12 mouse cellular contexts compared by ENCODE assay signal in genomic region chr3:93014871-93015270, GRCm38 (mm10). TPM values are rescaled to one million over a fixed set of nuclear protein-coding genes. Genes with fewer than 3 reads are reported as not detected.
DNase-seq lines count a peak whose midpoint lies in the region; ATAC-seq and TF ChIP-seq lines count a peak whose summit lies in the region.
"Had no signal": no experiment of that assay in that cellular context is flagged by ENCODE, and none has a peak within 500 bp of the region (broad histone marks: within the 10 kb centered on the region; RNA-seq: fewer than 3 reads in every experiment).

No protein-coding gene starts in this region.

- peak overlapping the region; percentile 52; the same call in 1 of the 2 replicates for H3K9ac ChIP-seq in heart, embryonic 11.5 days (ENCODE audit: low read depth, low read length)
- H3K9ac ChIP-seq in hindbrain, embryonic 13.5 days: peak overlapping the region; percentile 72

- no peak for ATAC-seq in heart, embryonic 11.5 days (replicated peaks; ENCODE audit: insufficient number of reproducible peaks, low FRiP score, low TSS enrichment)
- ATAC-seq in hindbrain, embryonic 13.5 days (ENCODE audit: low FRiP score): no peak

- no peak for DNase-seq in heart, postnatal 10 days
- DNase-seq in midbrain, embryonic 10.5 days (ENCODE audit: low spot score): no peak
- DNase-seq in cerebellum, adult 8-10 months: no peak
- DNase-seq in frontal cortex, adult 2 months (ENCODE audit: extremely low spot score in 1 of 2, low spot score in 1 of 2): no peak
- DNase-seq in cerebellum, adult 9-11 months: no peak
- DNase-seq: thymus, adult 2 months had no signal

- no peaks in the 10 kb centered on the region for H3K36me3 ChIP-seq in heart, embryonic 11.5 days (ENCODE audit: control insufficient read depth, insufficient read depth, low read length)
- no peaks in the 10 kb centered on the region for H3K36me3 ChIP-seq in hindbrain, embryonic 13.5 days
- H3K36me3 ChIP-seq in midbrain, embryonic 10.5 days: no peaks in the 10 kb centered on the region

- no peaks in the 10 kb centered on the region for H3K9me3 ChIP-seq in heart, embryonic 11.5 days (replicated peaks; ENCODE audit: control insufficient read depth, low read length)
- H3K9me3 ChIP-seq in hindbrain, embryonic 13.5 days: no peaks in the 10 kb centered on the region
- H3K9me3 ChIP-seq in midbrain, embryonic 10.5 days (replicated peaks): no peaks in the 10 kb centered on the region

- intact Hi-C loops in heart, postnatal 10 days (cut with DNase I): no loop called here

- H3K27me3 ChIP-seq in heart, embryonic 11.5 days (ENCODE audit: control insufficient read depth, insufficient read depth, low read length): no peaks in the 10 kb centered on the region; the same call in 1 of the 2 replicates
- H3K27me3 ChIP-seq in hindbrain, embryonic 13.5 days: no peaks in the 10 kb centered on the region
- peaks cover 20% of the 10 kb centered on the region for H3K27me3 ChIP-seq in midbrain, embryonic 10.5 days (ENCODE audit: low read depth, poor library complexity, severe bottlenecking)

- H3K4me2 ChIP-seq in heart, embryonic 11.5 days: peak overlapping the region; percentile 77
- peak overlapping the region; percentile 88 for H3K4me2 ChIP-seq in hindbrain, embryonic 13.5 days

- peak overlapping the region; percentile 50 for H3K4me3 ChIP-seq in heart, embryonic 11.5 days (ENCODE audit: low read depth, low read length)
- H3K4me3 ChIP-seq in cortical plate, adult 2 months (ENCODE audit: insufficient read depth, low read length): peak overlapping the region; percentile 37; the same call in 1 of the 2 replicates
- peak overlapping the region; percentile 53 for H3K4me3 ChIP-seq in hindbrain, embryonic 13.5 days
- peak overlapping the region; percentile 53 for H3K4me3 ChIP-seq in midbrain, embryonic 10.5 days

- TF ChIP-seq POLR2A in cortical plate, adult 2 months (IDR thresholded peaks at IDR 0.05; ENCODE audit: extremely low read depth, insufficient read depth, low read length): no peak

- 40% methylated on average over 5 of the region's 5 CpGs for WGBS in heart, embryonic 11.5 days (ENCODE audit: insufficient replicate concordance)
- WGBS in hindbrain, embryonic 13.5 days: 29% methylated on average over 5 of the region's 5 CpGs
- WGBS in midbrain, embryonic 10.5 days: 30% methylated on average over 5 of the region's 5 CpGs

- no peak overlapping the region for H3K27ac ChIP-seq in heart, embryonic 11.5 days (ENCODE audit: low read depth, low read length)
- no peak overlapping the region for H3K27ac ChIP-seq in cortical plate, adult 2 months (ENCODE audit: insufficient read depth, low read length)
- no peak overlapping the region for H3K27ac ChIP-seq in hindbrain, embryonic 13.5 days
- H3K27ac ChIP-seq in midbrain, embryonic 10.5 days (replicated peaks): peak overlapping the region; percentile 74

- no peak for TF ChIP-seq CTCF in cortical plate, adult 2 months (IDR thresholded peaks at IDR 0.05; ENCODE audit: extremely low read depth, insufficient read depth, low read length)

- no peaks in the 10 kb centered on the region for H3K4me1 ChIP-seq in heart, embryonic 11.5 days (ENCODE audit: control insufficient read depth, insufficient read depth, low read length)
- no peaks in the 10 kb centered on the region for H3K4me1 ChIP-seq in cortical plate, adult 2 months (ENCODE audit: control insufficient read depth, insufficient read depth, low read length)
- peaks cover 6% of the 10 kb centered on the region for H3K4me1 ChIP-seq in hindbrain, embryonic 13.5 days (replicated peaks)
- peaks cover 15% of the 10 kb centered on the region for H3K4me1 ChIP-seq in midbrain, embryonic 10.5 days

RNA-seq across cellular contexts. Expression of gene Crct1, which starts 0.6 kb away (rescaled TPM):
- 0.26 and 0.55 TPM in 2 replicates for polyA plus RNA-seq in heart, embryonic 11.5 days (2014; fragmentation: Nextera tagmentation; extraction: Ambion mirVana)
- not detected for total RNA-seq in heart, postnatal 10 days (2021)
- 0.21 and 0.27 TPM in 2 replicates for polyA plus RNA-seq in cortical plate, adult 2 months (2012; rRNA removed)
- polyA plus RNA-seq in hindbrain, embryonic 13.5 days (2015; fragmentation: Nextera tagmentation; extraction: Ambion mirVana): 1.1 and 1.6 TPM in 2 replicates
- polyA plus RNA-seq in midbrain, embryonic 10.5 days (2016; fragmentation: Nextera tagmentation; extraction: Ambion mirVana): 0.17 and 0.32 TPM in 2 replicates
- polyA plus RNA-seq in frontal cortex, adult 2 months (2012; rRNA removed): not detected in 2 replicates
- total RNA-seq: layer of hippocampus, adult 18-20 months; neutrophil, adult 5-6 weeks had no signal
- polyA plus RNA-seq: C2C12 had no signal

RNA-seq across cellular contexts. Expression of gene Lce1m, which starts 4.0 kb away (rescaled TPM):
- polyA plus RNA-seq in heart, embryonic 11.5 days (2014; fragmentation: Nextera tagmentation; extraction: Ambion mirVana): not detected in 2 replicates
- not detected for total RNA-seq in heart, postnatal 10 days (2021)
- polyA plus RNA-seq in cortical plate, adult 2 months (2012; rRNA removed): not detected in 2 replicates
- polyA plus RNA-seq in hindbrain, embryonic 13.5 days (2015; fragmentation: Nextera tagmentation; extraction: Ambion mirVana): not detected in 2 replicates
- not detected in 2 replicates for polyA plus RNA-seq in midbrain, embryonic 10.5 days (2016; fragmentation: Nextera tagmentation; extraction: Ambion mirVana)
- not detected in 2 replicates for polyA plus RNA-seq in frontal cortex, adult 2 months (2012; rRNA removed)
- total RNA-seq: layer of hippocampus, adult 18-20 months; neutrophil, adult 5-6 weeks had no signal
- polyA plus RNA-seq: C2C12 had no signal

RNA-seq across cellular contexts. Expression of gene Lce3f, which starts 22.8 kb away (rescaled TPM):
- not detected in 2 replicates for polyA plus RNA-seq in heart, embryonic 11.5 days (2014; fragmentation: Nextera tagmentation; extraction: Ambion mirVana)
- not detected for total RNA-seq in heart, postnatal 10 days (2021)
- not detected in 2 replicates for polyA plus RNA-seq in cortical plate, adult 2 months (2012; rRNA removed)
- not detected in 2 replicates for polyA plus RNA-seq in hindbrain, embryonic 13.5 days (2015; fragmentation: Nextera tagmentation; extraction: Ambion mirVana)
- not detected in 2 replicates for polyA plus RNA-seq in midbrain, embryonic 10.5 days (2016; fragmentation: Nextera tagmentation; extraction: Ambion mirVana)
- not detected in 2 replicates for polyA plus RNA-seq in frontal cortex, adult 2 months (2012; rRNA removed)
- total RNA-seq: layer of hippocampus, adult 18-20 months; neutrophil, adult 5-6 weeks had no signal
- polyA plus RNA-seq: C2C12 had no signal

RNA-seq across cellular contexts. Expression of gene Lce3e, which starts 48.0 kb away (rescaled TPM):
- polyA plus RNA-seq in heart, embryonic 11.5 days (2014; fragmentation: Nextera tagmentation; extraction: Ambion mirVana): not detected in 2 replicates
- total RNA-seq in heart, postnatal 10 days (2021): not detected
- not detected in 2 replicates for polyA plus RNA-seq in cortical plate, adult 2 months (2012; rRNA removed)
- polyA plus RNA-seq in hindbrain, embryonic 13.5 days (2015; fragmentation: Nextera tagmentation; extraction: Ambion mirVana): not detected in 2 replicates
- not detected in 2 replicates for polyA plus RNA-seq in midbrain, embryonic 10.5 days (2016; fragmentation: Nextera tagmentation; extraction: Ambion mirVana)
- polyA plus RNA-seq in frontal cortex, adult 2 months (2012; rRNA removed): not detected in 2 replicates
- total RNA-seq: layer of hippocampus, adult 18-20 months; neutrophil, adult 5-6 weeks had no signal
- polyA plus RNA-seq: C2C12 had no signal

RNA-seq across cellular contexts. Expression of gene Gm4858, which starts 53.8 kb away (rescaled TPM):
- polyA plus RNA-seq in heart, embryonic 11.5 days (2014; fragmentation: Nextera tagmentation; extraction: Ambion mirVana): not detected in 2 replicates
- not detected for total RNA-seq in heart, postnatal 10 days (2021)
- not detected in 2 replicates for polyA plus RNA-seq in cortical plate, adult 2 months (2012; rRNA removed)
- polyA plus RNA-seq in hindbrain, embryonic 13.5 days (2015; fragmentation: Nextera tagmentation; extraction: Ambion mirVana): not detected in 2 replicates
- not detected in 2 replicates for polyA plus RNA-seq in midbrain, embryonic 10.5 days (2016; fragmentation: Nextera tagmentation; extraction: Ambion mirVana)
- not detected in 2 replicates for polyA plus RNA-seq in frontal cortex, adult 2 months (2012; rRNA removed)
- total RNA-seq: layer of hippocampus, adult 18-20 months; neutrophil, adult 5-6 weeks had no signal
